Mouse (Mus musculus) forebrain, embryonic 14.5 days (tissue): Measurements from ENCODE around the gene Vasp. TPM values are rescaled to one million over a fixed set of nuclear protein-coding genes. Genes with fewer than 3 reads are reported as not detected.
A peak's percentile ranks its signal among the peaks of the same experiment; 100 is the strongest.

Experiments used
- ATAC-seq: fragments of 200-750 bp; cut with Nextera tagmentation; 2 replicates; pipeline ENCODE4 v1.8.0; 2017; ENCODE audit warnings: mild to moderate bottlenecking, moderate library complexity
- DNase-seq: peaks from one replicate; pipeline ENCODE4 v3.0.0-alpha.2; 2015; ENCODE audit warnings: low spot score
- H3K27ac ChIP-seq: fragments of 300-500 bp; sonication (generic); 2 replicates; pipeline ENCODE4 v1.5.1; 2014; ENCODE audit warnings: low read depth, mild to moderate bottlenecking, control low read depth, low read length, moderate library complexity
- H3K27me3 ChIP-seq: fragments of 300-500 bp; sonication (generic); replicated peaks from 2 replicates; pipeline ENCODE4 v1.6.1; 2014; ENCODE audit warnings: low read length, control low read depth, mixed read lengths; ENCODE audit not compliant: control insufficient read depth, insufficient read depth
- H3K36me3 ChIP-seq: fragments of 300-500 bp; sonication (generic); 2 replicates; pipeline ENCODE4 v1.6.1; 2014; ENCODE audit warnings: low read length, control low read depth; ENCODE audit not compliant: control insufficient read depth, insufficient read depth
- H3K4me1 ChIP-seq: fragments of 300-500 bp; sonication (generic); 2 replicates; pipeline ENCODE4 v1.6.1; 2014; ENCODE audit warnings: antibody characterized with exemption, low read length, control low read depth; ENCODE audit not compliant: control insufficient read depth, insufficient read depth
- H3K4me2 ChIP-seq: fragments of 300-500 bp; sonication (generic); 2 replicates; pipeline ENCODE4 v1.6.1; 2014; ENCODE audit warnings: mild to moderate bottlenecking, control low read depth, low read length
- H3K4me3 ChIP-seq: fragments of 300-500 bp; sonication (generic); 2 replicates; pipeline ENCODE4 v1.5.1; 2014; ENCODE audit warnings: low read depth, low read length, control low read depth
- H3K9ac ChIP-seq: fragments of 300-500 bp; sonication (generic); 2 replicates; pipeline ENCODE4 v1.6.1; 2014; ENCODE audit warnings: mild to moderate bottlenecking, low read length, control low read depth, moderate library complexity
- H3K9me3 ChIP-seq: fragments of 300-500 bp; sonication (generic); replicated peaks from 2 replicates; pipeline ENCODE4 v1.6.1; 2016; ENCODE audit warnings: low read length, control low read depth, mixed read lengths; ENCODE audit not compliant: control insufficient read depth
- WGBS: fragments of 180-500 bp; shearing (Covaris S2); extraction: QIAGEN DNeasy Blood & Tissue Kit; methylation state at CpG from one replicate; pipeline ENCODE4 v1.1.7; 2014; 5-methylcytosine and 5-hydroxymethylcytosine counted together
- polyA plus RNA-seq: library from polyadenylated mRNA; unstranded; fragments of >200 nt; fragmentation: Nextera tagmentation; extraction: Ambion mirVana; gene quantifications from 2 replicates; pipeline ENCODE4 v1.2.1, GENCODE M21; 2014

Gene Vasp
- polyA plus RNA-seq, 1 experiment from 2014 or later: 27.1 TPM

GRCm38 (mm10) chr7:19311991-19312390 lies 40.4 kb upstream of the Vasp start:
- Histone ChIP-seq H3K36me3 (no peaks in the 10 kb centered on the region), H3K9me3 (no peaks in the 10 kb centered on the region), H3K27me3 (peaks cover 8% of the 10 kb centered on the region), H3K4me1 (peaks cover 9% of the 10 kb centered on the region), H3K4me2 (no peak overlapping the region), H3K27ac (no peak overlapping the region), H3K4me3 (no peak overlapping the region), H3K9ac (no peak overlapping the region)
- WGBS: 36% methylated on average over 4 of the region's 4 CpGs
- DNase-seq: no peak
- no peak for ATAC-seq

GRCm38 (mm10) chr7:19309884-19310641 lies 38.4 kb upstream of the Vasp start, which contains the start of gene Fosb:
TSS of gene Fosb (minus strand) at chr7:19310051.
- H3K27me3 ChIP-seq: peaks cover 28% of the 10 kb centered on the region
- ATAC-seq: peak; percentile 86
- WGBS: under 1% methylated on average over 49 of the region's 49 CpGs

DNA sequence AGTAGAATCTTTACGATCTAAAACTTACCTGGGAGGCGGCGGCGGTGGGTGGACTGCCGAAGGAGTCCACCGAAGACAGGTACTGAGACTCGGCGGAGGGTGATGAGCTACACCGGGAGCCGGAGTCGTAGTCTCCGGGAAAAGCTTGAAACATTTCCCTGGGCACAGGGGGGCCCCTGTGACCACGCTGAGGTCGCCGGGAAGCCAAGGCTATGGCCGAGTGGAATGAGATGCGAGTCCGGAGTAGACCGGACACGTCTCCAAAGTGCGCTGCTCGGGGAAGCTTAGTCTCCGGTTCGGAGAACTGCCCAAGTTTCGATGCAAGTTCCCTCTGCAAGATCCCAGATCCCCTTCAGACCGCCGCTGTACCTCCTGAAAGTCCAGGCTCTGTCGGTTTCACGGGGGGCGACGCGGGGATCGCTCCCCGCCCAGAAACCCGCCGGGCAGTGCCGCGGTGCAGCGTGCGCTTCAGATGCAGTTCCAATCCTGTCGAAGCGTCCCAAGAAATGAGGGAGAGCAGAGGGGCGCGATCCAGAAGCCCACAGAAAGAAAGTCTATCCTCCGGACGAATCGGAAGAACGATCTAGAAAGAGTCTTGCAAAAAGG lies 37.8 kb upstream of the Vasp start:
- DNase-seq (no peak), ATAC-seq (no peak)
- H3K4me3 ChIP-seq: peak overlapping the region; percentile 51
- H3K27me3 ChIP-seq: peaks cover 32% of the 10 kb centered on the region
- H3K36me3 ChIP-seq: no peaks in the 10 kb centered on the region
- no peak overlapping the region for H3K27ac ChIP-seq
- peak overlapping the region; percentile 35; the same call in 1 of the 2 replicates for H3K9ac ChIP-seq
- H3K4me2 ChIP-seq: peak overlapping the region; percentile 82
- WGBS: under 1% methylated on average over 48 of the region's 48 CpGs
- peaks cover 9% of the 10 kb centered on the region for H3K4me1 ChIP-seq
- H3K9me3 ChIP-seq: no peaks in the 10 kb centered on the region

More at GRCm38 (mm10) chr7:19309884-19310641, 38.4 kb upstream of the Vasp start, which contains the start of gene Fosb:
- H3K4me2 ChIP-seq: peak within 1 kb of the TSS; percentile 82
- peaks cover 9% of the 10 kb centered on the region for H3K4me1 ChIP-seq
- no peaks in the 10 kb centered on the region for H3K9me3 ChIP-seq
- peak within 1 kb of the TSS; percentile 51 for H3K9ac ChIP-seq
- H3K4me3 ChIP-seq: peak within 1 kb of the TSS; percentile 51
- DNase-seq: peak; percentile 98
- no peaks in the 10 kb centered on the region for H3K36me3 ChIP-seq
- no peak within 1 kb of the TSS for H3K27ac ChIP-seq

DNA sequence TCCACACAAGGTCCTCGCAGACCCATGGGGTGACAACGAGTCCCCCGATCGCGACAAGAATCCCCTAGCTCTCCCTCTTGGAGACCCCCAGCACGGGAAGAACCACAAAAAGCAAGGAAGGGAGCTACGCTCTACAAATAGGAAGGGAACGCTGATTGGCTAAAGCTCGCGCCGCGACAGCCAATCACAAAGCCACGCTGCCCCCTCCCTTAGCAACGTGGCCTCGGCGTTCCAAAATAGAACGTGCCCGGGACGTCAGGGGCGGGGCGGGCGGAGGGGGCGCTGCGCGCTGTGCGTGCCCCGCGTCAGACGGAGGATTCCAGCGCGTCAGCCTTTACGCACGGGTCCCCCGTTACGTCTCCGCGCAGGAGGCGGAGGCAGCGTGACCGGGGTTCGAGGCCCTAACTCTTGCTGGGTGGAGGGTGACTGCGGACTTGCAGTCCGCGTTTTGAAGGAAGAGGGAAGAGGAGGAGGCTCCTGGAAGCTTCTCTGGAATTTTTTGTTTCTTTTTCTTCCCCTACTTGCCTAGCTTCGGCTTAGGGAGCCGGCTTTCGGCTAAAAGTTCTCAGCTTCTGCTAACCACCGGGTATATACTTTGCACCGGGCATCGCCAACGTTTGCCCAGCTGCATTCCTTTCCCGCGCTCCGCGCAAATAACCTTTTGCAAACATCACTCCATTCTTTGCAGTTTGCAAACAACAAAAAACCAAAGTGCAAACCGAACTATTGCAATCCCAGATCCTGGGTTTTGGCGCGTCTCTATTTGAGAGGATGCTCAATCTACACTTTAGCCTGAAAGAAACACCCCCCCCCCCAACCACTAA lies 37.0 kb upstream of the Vasp start:
- H3K27me3 ChIP-seq: peaks cover 40% of the 10 kb centered on the region
- peak overlapping the region; percentile 55; the same call in 1 of the 2 replicates for H3K27ac ChIP-seq
- H3K9me3 ChIP-seq: no peaks in the 10 kb centered on the region
- H3K4me2 ChIP-seq: peak overlapping the region; percentile 82
- DNase-seq (peak; percentile 97), ATAC-seq (peak; percentile 91)
- peak overlapping the region; percentile 51 for H3K4me3 ChIP-seq
- under 1% methylated on average over 57 of the region's 58 CpGs for WGBS
- H3K36me3 ChIP-seq: no peaks in the 10 kb centered on the region
- peaks cover 12% of the 10 kb centered on the region for H3K4me1 ChIP-seq
- H3K9ac ChIP-seq: peak overlapping the region; percentile 45

DNA sequence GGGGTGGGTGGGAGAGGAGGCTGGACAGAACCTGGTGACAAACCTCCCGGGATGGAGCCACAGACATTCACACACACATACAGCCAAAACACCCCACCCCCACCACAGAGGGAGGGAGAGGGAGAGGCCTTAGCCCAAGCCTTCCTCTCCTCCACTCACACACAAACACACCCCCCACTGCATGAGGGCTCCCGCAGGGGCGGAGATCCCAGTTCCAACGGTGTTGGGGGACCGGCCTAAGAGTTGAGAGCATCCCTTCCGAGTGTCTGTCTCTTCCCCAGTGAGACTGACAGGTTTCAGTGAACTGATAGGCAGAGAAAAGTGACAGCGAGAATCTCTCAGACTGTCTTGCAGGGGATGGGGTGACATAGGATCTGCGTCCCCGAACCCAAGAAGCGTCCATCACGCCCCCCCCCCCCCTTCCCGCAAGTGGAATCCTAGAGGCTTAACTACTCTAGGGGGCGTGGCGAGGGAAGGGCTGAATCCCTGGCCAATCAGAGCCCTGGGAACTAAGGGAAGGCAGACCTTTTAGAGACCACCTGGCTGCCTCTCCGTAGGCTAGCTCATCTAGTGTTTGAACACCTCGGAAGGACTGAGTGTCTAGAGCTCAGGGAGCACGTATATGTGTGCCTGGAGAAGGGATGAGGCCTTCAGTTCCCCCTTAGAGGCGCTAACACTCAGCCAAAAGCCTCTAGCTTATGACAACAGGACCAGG lies 36.3 kb upstream of the Vasp start:
- peaks cover 13% of the 10 kb centered on the region for H3K4me1 ChIP-seq
- no peaks in the 10 kb centered on the region for H3K9me3 ChIP-seq
- DNase-seq (peak; percentile 80), ATAC-seq (peak; percentile 66)
- peak overlapping the region; percentile 55; the same call in 1 of the 2 replicates for H3K27ac ChIP-seq
- H3K36me3 ChIP-seq: no peaks in the 10 kb centered on the region
- peak overlapping the region; percentile 45 for H3K9ac ChIP-seq
- WGBS: 2% methylated on average over 17 of the region's 18 CpGs
- peak overlapping the region; percentile 51 for H3K4me3 ChIP-seq
- peaks cover 40% of the 10 kb centered on the region for H3K27me3 ChIP-seq
- peak overlapping the region; percentile 82 for H3K4me2 ChIP-seq

- DNase-seq (no peak), ATAC-seq (no peak)
- no peak overlapping the region for H3K4me2 ChIP-seq
- H3K4me1 ChIP-seq: peaks cover 13% of the 10 kb centered on the region
- 70% methylated on average over 25 of the region's 25 CpGs for WGBS
- no peaks in the 10 kb centered on the region for H3K9me3 ChIP-seq
- H3K9ac ChIP-seq: no peak overlapping the region
- peaks cover 48% of the 10 kb centered on the region for H3K27me3 ChIP-seq
- H3K27ac ChIP-seq: no peak overlapping the region
- H3K36me3 ChIP-seq: no peaks in the 10 kb centered on the region
- no peak overlapping the region for H3K4me3 ChIP-seq
These were observed 35.5 kb upstream of the Vasp start for GRCm38 (mm10) chr7:19306819-19307738.

DNA sequence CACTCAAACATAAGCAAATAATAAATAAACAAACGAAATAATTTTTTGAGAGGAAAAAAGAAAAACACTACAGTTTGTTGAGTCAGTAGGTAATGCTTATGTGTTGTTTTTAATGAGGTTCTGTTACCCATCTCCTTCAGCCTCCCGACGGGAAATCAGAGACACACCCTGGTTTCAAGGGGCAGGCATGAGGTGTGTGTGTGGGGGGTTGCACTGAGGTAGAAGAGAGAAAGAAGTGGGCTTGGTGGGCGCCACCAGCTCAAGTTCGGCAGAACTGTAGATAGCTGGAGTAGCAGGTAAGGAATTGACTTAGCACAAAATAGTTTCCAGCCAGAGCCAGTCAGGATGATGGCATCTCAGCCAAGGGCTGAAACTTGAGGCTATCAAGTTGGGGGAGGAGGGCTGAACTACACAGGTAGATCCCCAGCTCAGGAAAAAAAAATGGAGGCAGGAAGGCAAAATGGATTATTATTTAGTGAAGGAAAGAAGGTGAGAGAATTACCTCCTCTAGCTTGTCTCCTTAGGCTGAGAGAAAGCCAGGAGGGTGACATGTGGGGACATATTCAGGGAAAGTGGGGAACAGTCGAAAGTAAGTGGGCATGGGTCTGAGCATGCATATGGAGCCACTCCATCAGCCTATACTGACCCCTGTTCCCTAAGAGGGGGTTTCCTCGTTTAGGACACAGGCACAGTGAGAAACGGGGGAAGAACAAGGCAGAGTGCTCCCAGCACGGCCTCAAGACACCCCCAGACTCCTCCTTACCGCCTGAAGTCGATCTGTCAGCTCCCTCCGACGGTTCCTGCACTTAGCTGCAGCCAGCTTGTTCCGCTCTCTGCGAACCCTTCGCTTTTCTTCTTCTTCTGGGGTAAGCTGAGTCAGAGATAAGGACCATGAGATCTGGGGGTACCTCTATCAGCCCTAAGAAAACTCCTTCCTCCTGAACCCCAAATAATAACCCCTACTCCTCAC lies 34.5 kb upstream of the Vasp start:
- no peak overlapping the region for H3K4me2 ChIP-seq
- H3K4me1 ChIP-seq: peaks cover 13% of the 10 kb centered on the region
- H3K9me3 ChIP-seq: no peaks in the 10 kb centered on the region
- 60% methylated on average over 16 of the region's 16 CpGs for WGBS
- no peak overlapping the region for H3K27ac ChIP-seq
- DNase-seq: no peak
- H3K36me3 ChIP-seq: no peaks in the 10 kb centered on the region
- peaks cover 48% of the 10 kb centered on the region for H3K27me3 ChIP-seq
- H3K4me3 ChIP-seq: no peak overlapping the region
- ATAC-seq: no peak
- H3K9ac ChIP-seq: no peak overlapping the region
